Mouse (Mus musculus) limb, embryonic 11.5 days (tissue): ENCODE measurements around the gene Arnt2. TPM values are rescaled to one million over a fixed set of nuclear protein-coding genes. Genes with fewer than 3 reads are reported as not detected.

Experiments
- ATAC-seq: fragments of 200-750 bp; cut with Nextera tagmentation; 2 replicates; pipeline ENCODE4 v1.8.0; 2017; ENCODE audit warnings: low read depth; ENCODE audit not compliant: insufficient number of reproducible peaks, low FRiP score, low TSS enrichment
- DNase-seq: peaks from one replicate; pipeline ENCODE4 v3.0.0-alpha.2; 2015; ENCODE audit warnings: low spot score
- H3K27ac ChIP-seq: fragments of 300-500 bp; sonication (generic); replicated peaks from 2 replicates; pipeline ENCODE4 v1.5.1; 2014; ENCODE audit warnings: low read depth, mild to moderate bottlenecking, low read length
- H3K27me3 ChIP-seq: fragments of 300-500 bp; sonication (generic); 2 replicates; pipeline ENCODE4 v1.6.1; 2014; ENCODE audit warnings: mild to moderate bottlenecking, low read length, mixed read lengths; ENCODE audit not compliant: control insufficient read depth, insufficient read depth
- H3K36me3 ChIP-seq: fragments of 300-500 bp; sonication (generic); 2 replicates; pipeline ENCODE4 v1.6.1; 2014; ENCODE audit warnings: mild to moderate bottlenecking, low read length, moderate library complexity, mixed read lengths; ENCODE audit not compliant: control insufficient read depth, insufficient read depth
- H3K4me1 ChIP-seq: fragments of 300-500 bp; sonication (generic); 2 replicates; pipeline ENCODE4 v1.6.1; 2014; ENCODE audit warnings: low read length, mixed read lengths; ENCODE audit not compliant: control insufficient read depth, insufficient read depth
- H3K4me2 ChIP-seq: fragments of 300-500 bp; sonication (generic); 2 replicates; pipeline ENCODE4 v1.6.1; 2014; ENCODE audit warnings: low read depth, mild to moderate bottlenecking, moderate library complexity; ENCODE audit not compliant: severe bottlenecking
- H3K4me3 ChIP-seq: fragments of 300-500 bp; sonication (generic); 2 replicates; pipeline ENCODE4 v1.5.1; 2014; ENCODE audit warnings: low read depth, low read length
- H3K9ac ChIP-seq: fragments of 300-500 bp; sonication (generic); 2 replicates; pipeline ENCODE4 v1.6.1; 2014; ENCODE audit warnings: mild to moderate bottlenecking, low read length
- H3K9me3 ChIP-seq: fragments of 300-500 bp; sonication (generic); 2 replicates; pipeline ENCODE4 v1.6.1; 2016; ENCODE audit warnings: low read length; ENCODE audit not compliant: control insufficient read depth
- WGBS: fragments of 180-500 bp; shearing (Covaris S2); extraction: QIAGEN DNeasy Blood & Tissue Kit; methylation state at CpG from one replicate; pipeline ENCODE4 v1.1.7; 2014; 5-methylcytosine and 5-hydroxymethylcytosine counted together
- polyA plus RNA-seq: library from polyadenylated mRNA; unstranded; fragments of >200 nt; fragmentation: Nextera tagmentation; extraction: Ambion mirVana; gene quantifications from 2 replicates; pipeline ENCODE4 v1.2.1, GENCODE M21; 2014

The Arnt2 gene
- polyA plus RNA-seq, 1 experiment from 2014 or later = 17.8 TPM

GRCm38 (mm10) chr7:84412570-84412969 lies 2.6 kb upstream of the Arnt2 start:
- H3K4me1 ChIP-seq = peaks cover 4% of the 10 kb centered on the region; the same call in 1 of the 2 replicates
- no peaks in the 10 kb centered on the region for H3K36me3 ChIP-seq
- H3K9ac ChIP-seq = no peak overlapping the region
- no peaks in the 10 kb centered on the region for H3K9me3 ChIP-seq
- no peaks in the 10 kb centered on the region for H3K27me3 ChIP-seq
- H3K4me2 ChIP-seq = no peak overlapping the region
- H3K27ac ChIP-seq = no peak overlapping the region
- DNase-seq (no peak), ATAC-seq (no peak)
- WGBS = 73% methylated on average over 8 of the region's 8 CpGs
- no peak overlapping the region for H3K4me3 ChIP-seq

- Histone ChIP-seq H3K9ac (peak overlapping the region; percentile 97), H3K4me1 (peaks cover 4% of the 10 kb centered on the region; the same call in 1 of the 2 replicates), H3K9me3 (no peaks in the 10 kb centered on the region), H3K4me3 (peak overlapping the region; percentile 61), H3K36me3 (no peaks in the 10 kb centered on the region), H3K27me3 (no peaks in the 10 kb centered on the region), H3K4me2 (peak overlapping the region; percentile 65), H3K27ac (peak overlapping the region; percentile 90)
- ATAC-seq (peak; percentile 71), DNase-seq (peak; percentile 80)
- WGBS = 2% methylated on average over 39 of the region's 39 CpGs
Observed at GRCm38 (mm10) chr7:84409241-84409895, 608 bp downstream of the Arnt2 start.

- Histone ChIP-seq H3K27me3 (no peaks in the 10 kb centered on the region), H3K9ac (no peak overlapping the region), H3K4me2 (no peak overlapping the region; the same call in 1 of the 2 replicates), H3K27ac (no peak overlapping the region), H3K4me1 (peaks cover 4% of the 10 kb centered on the region; the same call in 1 of the 2 replicates), H3K9me3 (no peaks in the 10 kb centered on the region), H3K36me3 (no peaks in the 10 kb centered on the region), H3K4me3 (no peak overlapping the region)
- DNase-seq (no peak), ATAC-seq (no peak)
- 79% methylated on average over 5 of the region's 5 CpGs for WGBS
Observed at GRCm38 (mm10) chr7:84408282-84408681, 1.7 kb downstream of the Arnt2 start.

- Histone ChIP-seq H3K4me1 (peaks cover 9% of the 10 kb centered on the region; the same call in 1 of the 2 replicates), H3K9ac (no peak overlapping the region), H3K36me3 (no peaks in the 10 kb centered on the region), H3K27me3 (no peaks in the 10 kb centered on the region), H3K27ac (no peak overlapping the region), H3K4me3 (no peak overlapping the region), H3K4me2 (no peak overlapping the region), H3K9me3 (no peaks in the 10 kb centered on the region)
- DNase-seq (no peak), ATAC-seq (no peak)
- WGBS = 76% methylated on average over 5 of the region's 5 CpGs
Observed at GRCm38 (mm10) chr7:84403371-84403770, 6.6 kb downstream of the Arnt2 start.

- Histone ChIP-seq H3K9me3 (no peaks in the 10 kb centered on the region), H3K27me3 (no peaks in the 10 kb centered on the region), H3K4me3 (no peak overlapping the region), H3K4me1 (peaks cover 9% of the 10 kb centered on the region; the same call in 1 of the 2 replicates), H3K4me2 (no peak overlapping the region), H3K9ac (no peak overlapping the region), H3K36me3 (no peaks in the 10 kb centered on the region), H3K27ac (no peak overlapping the region)
- DNase-seq = no peak
- no peak for ATAC-seq
- WGBS = 63% methylated on average over 9 of the region's 9 CpGs
Observed at GRCm38 (mm10) chr7:84401641-84402455, 8.1 kb downstream of the Arnt2 start.

GRCm38 (mm10) chr7:84397320-84397719 lies 12.7 kb downstream of the Arnt2 start:
- H3K9ac ChIP-seq = no peak overlapping the region
- H3K4me3 ChIP-seq = no peak overlapping the region
- H3K27ac ChIP-seq = no peak overlapping the region
- H3K36me3 ChIP-seq = no peaks in the 10 kb centered on the region
- ATAC-seq = no peak
- peaks cover 9% of the 10 kb centered on the region; the same call in 1 of the 2 replicates for H3K4me1 ChIP-seq
- WGBS = 83% methylated on average over 1 of the region's 1 CpGs
- no peaks in the 10 kb centered on the region for H3K27me3 ChIP-seq
- H3K4me2 ChIP-seq = no peak overlapping the region
- no peak for DNase-seq
- no peaks in the 10 kb centered on the region for H3K9me3 ChIP-seq

- no peaks in the 10 kb centered on the region for H3K36me3 ChIP-seq
- DNase-seq = no peak
- peaks cover 5% of the 10 kb centered on the region; the same call in 1 of the 2 replicates for H3K4me1 ChIP-seq
- no peaks in the 10 kb centered on the region for H3K27me3 ChIP-seq
- no peak overlapping the region for H3K9ac ChIP-seq
- H3K9me3 ChIP-seq = no peaks in the 10 kb centered on the region
- 95% methylated on average over 3 of the region's 3 CpGs for WGBS
- no peak overlapping the region for H3K4me2 ChIP-seq
- no peak overlapping the region for H3K4me3 ChIP-seq
- no peak overlapping the region for H3K27ac ChIP-seq
- no peak for ATAC-seq
Observed at GRCm38 (mm10) chr7:84396581-84396980, 13.4 kb downstream of the Arnt2 start.

- no peak for DNase-seq
- Histone ChIP-seq H3K27me3 (no peaks in the 10 kb centered on the region), H3K4me2 (no peak overlapping the region), H3K9ac (no peak overlapping the region), H3K9me3 (no peaks in the 10 kb centered on the region), H3K4me3 (no peak overlapping the region), H3K4me1 (no peaks in the 10 kb centered on the region), H3K27ac (no peak overlapping the region), H3K36me3 (no peaks in the 10 kb centered on the region)
- WGBS = 82% methylated on average over 3 of the region's 3 CpGs
- ATAC-seq = no peak
Observed at GRCm38 (mm10) chr7:84387826-84388225, 22.1 kb downstream of the Arnt2 start.
